Mouse (Mus musculus) kidney, adult 2 months (tissue): ENCODE data around the gene Ccnb1ip1. TPM values are rescaled to one million over a fixed set of nuclear protein-coding genes. Genes with fewer than 3 reads are reported as not detected.
A peak's percentile ranks its signal among the peaks of the same experiment; 100 is the strongest.

Source experiments
- DNase-seq: peaks from one replicate; pipeline ENCODE4 v3.0.0; 2021
- H3K27ac ChIP-seq: fragments of 200-500 bp; 2 replicates; pipeline ENCODE4 v1.5.1; 2012; ENCODE audit warnings: low read depth, low read length, control low read depth, inconsistent platforms; ENCODE audit not compliant: insufficient read depth
- H3K27me3 ChIP-seq: fragments of 200-500 bp; replicated peaks from 2 replicates; pipeline ENCODE4 v1.6.1; 2012; ENCODE audit warnings: mild to moderate bottlenecking, moderate library complexity, low read length, inconsistent platforms; ENCODE audit not compliant: control insufficient read depth, insufficient read depth
- H3K36me3 ChIP-seq: fragments of 200-500 bp; 2 replicates; pipeline ENCODE4 v1.6.1; 2012; ENCODE audit warnings: mild to moderate bottlenecking, moderate library complexity, low read length, inconsistent platforms; ENCODE audit not compliant: control insufficient read depth, insufficient read depth
- H3K4me1 ChIP-seq: fragments of 200-500 bp; 2 replicates; pipeline ENCODE4 v1.6.1; 2011; ENCODE audit warnings: low read length; ENCODE audit not compliant: control insufficient read depth, insufficient read depth
- H3K4me3 ChIP-seq: fragments of 200-500 bp; 2 replicates; pipeline ENCODE4 v1.5.1; 2011; ENCODE audit warnings: mild to moderate bottlenecking, low read depth, low read length, control low read depth; ENCODE audit not compliant: insufficient read depth
- CTCF ChIP-seq: fragments of 200-500 bp; conservative IDR thresholded peaks from 2 replicates; pipeline ENCODE4 v1.5.1; 2011; ENCODE audit warnings: low read depth, mild to moderate bottlenecking, control low read depth, low read length, moderate library complexity, mixed read lengths; ENCODE audit not compliant: insufficient read depth, insufficient read length
- POLR2A ChIP-seq: fragments of 200-500 bp; IDR thresholded peaks from one replicate; pipeline ENCODE4 v1.6.1; 2011; ENCODE audit warnings: low read depth, low read length, control low read depth
- WGBS: fragments of 180-500 bp; shearing (Covaris S2); methylation state at CpG from one replicate; pipeline ENCODE4 v1.1.7; 2018; 5-methylcytosine and 5-hydroxymethylcytosine counted together
- polyA plus RNA-seq: library from polyadenylated mRNA; depleted of rRNA; stranded (reverse); fragments of >200 nt; gene quantifications from 2 replicates; pipeline ENCODE4 v1.2.3, GENCODE M21; 2012

Gene Ccnb1ip1
- polyA plus RNA-seq, 1 experiment: not detected

DNA sequence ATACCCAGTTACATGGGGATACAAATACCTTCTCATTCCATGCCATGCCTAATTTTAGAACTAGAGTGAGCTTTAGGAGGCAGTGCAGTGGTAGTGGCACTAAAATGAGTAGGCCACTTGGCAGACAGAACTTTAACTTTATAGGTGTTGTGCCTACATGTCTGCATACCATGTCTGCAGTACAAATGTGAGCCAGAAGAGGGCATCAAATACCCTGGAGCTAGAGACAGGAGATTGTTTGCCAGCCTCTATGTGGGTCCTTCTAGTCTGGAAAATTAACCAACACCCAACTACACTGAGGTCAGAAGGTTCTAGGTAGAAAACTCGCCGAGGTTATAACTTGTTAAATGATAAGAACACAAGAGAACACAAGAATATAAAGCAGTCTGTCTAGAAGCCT, 9.0 kb downstream of the Ccnb1ip1 start:
- no peak overlapping the region for H3K27ac ChIP-seq
- no peak for TF ChIP-seq POLR2A
- 0 out of 2 replicates have a peak, but pooled peaks have one; percentile 8 for TF ChIP-seq CTCF
- WGBS: 66% methylated on average over 2 of the region's 2 CpGs
- no peaks in the 10 kb centered on the region for H3K36me3 ChIP-seq
- H3K4me1 ChIP-seq: no peaks in the 10 kb centered on the region
- DNase-seq: no peak
- H3K4me3 ChIP-seq: no peak overlapping the region
- no peaks in the 10 kb centered on the region for H3K27me3 ChIP-seq

DNA sequence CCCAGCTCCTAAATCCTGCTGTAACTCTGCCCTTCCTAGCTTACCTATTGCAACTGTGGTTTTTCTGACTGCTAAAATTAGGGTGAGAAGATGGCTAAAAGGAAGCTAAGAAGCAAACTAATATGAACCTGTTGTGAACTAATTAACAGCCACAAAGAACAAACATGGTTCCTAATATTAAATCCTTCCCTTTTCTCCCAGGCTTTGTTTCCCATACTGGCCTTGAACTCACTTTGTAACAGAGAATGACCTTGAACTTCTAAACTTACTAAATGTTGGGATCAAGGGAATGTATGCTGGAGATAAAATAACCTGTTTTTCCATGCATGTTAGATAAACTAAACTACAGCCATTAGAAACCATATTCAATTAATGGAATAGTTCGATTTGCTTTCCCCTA, 11.1 kb downstream of the Ccnb1ip1 start:
- no peaks in the 10 kb centered on the region for H3K4me1 ChIP-seq
- H3K27ac ChIP-seq: no peak overlapping the region
- H3K4me3 ChIP-seq: no peak overlapping the region
- DNase-seq: no peak
- 77% methylated on average over 1 of the region's 1 CpGs for WGBS
- TF ChIP-seq CTCF: no peak
- no peak for TF ChIP-seq POLR2A
- H3K36me3 ChIP-seq: no peaks in the 10 kb centered on the region
- no peaks in the 10 kb centered on the region for H3K27me3 ChIP-seq

DNA sequence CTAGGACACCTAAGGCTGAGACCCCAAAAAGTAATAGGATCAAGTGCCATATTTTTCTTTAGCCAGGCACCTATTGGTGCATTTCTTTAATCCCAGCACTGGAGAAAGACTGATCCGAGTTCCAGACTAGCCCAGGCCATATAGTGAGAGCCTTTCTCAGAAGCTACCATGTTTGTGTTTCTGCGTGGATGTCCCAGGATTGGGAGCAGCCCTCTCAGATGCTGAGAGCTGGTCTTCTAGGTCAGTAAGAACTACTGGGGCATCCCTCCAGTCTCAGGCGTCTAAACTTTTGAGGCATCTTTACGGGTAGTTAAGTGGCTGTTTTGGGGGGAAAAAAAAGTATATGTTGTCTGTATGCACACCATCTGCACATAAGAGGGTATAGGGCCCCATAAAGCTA, 11.6 kb downstream of the Ccnb1ip1 start:
- no peaks in the 10 kb centered on the region for H3K4me1 ChIP-seq
- TF ChIP-seq POLR2A (no peak), CTCF (no peak)
- H3K27me3 ChIP-seq: no peaks in the 10 kb centered on the region
- WGBS: 88% methylated on average over 4 of the region's 4 CpGs
- H3K36me3 ChIP-seq: no peaks in the 10 kb centered on the region
- no peak overlapping the region for H3K4me3 ChIP-seq
- no peak for DNase-seq
- no peak overlapping the region for H3K27ac ChIP-seq

DNA sequence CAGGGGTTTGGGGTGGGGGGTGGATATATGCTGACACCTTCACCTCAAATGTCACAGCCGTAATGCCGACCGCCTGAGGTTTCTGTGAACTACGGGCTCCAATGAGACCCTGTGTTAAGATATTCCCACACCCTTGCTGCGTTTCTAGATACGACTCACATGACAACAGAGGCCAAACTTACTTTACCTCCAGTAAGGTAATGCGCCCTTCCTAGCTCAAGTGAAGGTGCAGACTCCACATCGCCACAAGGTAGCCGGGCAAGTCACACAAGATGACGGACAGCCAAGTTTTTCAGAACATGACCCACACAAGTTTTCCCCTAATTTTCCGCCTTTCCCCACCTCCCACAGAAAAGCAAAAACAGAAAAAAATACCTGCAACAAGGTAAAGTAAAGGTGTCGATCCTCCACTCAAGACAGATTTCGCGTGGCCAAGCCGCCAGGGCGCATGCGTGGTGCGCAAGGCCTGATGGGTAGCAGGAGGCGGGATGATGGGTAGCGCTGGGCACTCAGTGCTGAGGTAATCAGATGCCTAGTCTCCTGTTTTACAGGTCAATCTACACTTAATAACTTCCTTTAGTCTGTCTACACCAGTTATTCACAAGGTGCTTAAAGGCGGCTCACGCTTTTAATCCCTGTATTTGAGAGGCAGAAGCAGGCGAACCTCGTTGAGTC, 12.1 kb downstream of the Ccnb1ip1 start:
- H3K27ac ChIP-seq: no peak overlapping the region
- 91% methylated on average over 24 of the region's 24 CpGs for WGBS
- TF ChIP-seq CTCF (no peak), POLR2A (no peak)

DNA sequence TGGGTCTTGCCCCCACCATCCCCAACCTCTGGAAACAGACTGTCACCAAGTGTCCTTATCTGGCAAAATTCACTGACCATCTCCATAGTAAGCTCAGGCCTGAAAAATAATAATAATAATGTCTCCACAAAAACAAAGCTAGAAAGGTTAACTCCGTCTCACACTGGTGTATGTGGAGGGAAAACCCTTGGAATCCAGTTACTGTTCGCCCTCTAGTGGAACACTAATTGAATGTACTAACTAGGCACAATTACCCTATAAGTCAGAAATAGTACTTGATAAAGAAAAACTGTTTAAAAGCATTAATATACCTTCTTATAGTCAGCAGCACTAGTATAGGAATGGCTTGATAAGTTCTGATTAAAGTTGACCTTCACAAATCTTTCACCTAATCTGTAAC, 19.4 kb downstream of the Ccnb1ip1 start:
- Histone ChIP-seq H3K27ac (no peak overlapping the region), H3K4me3 (no peak overlapping the region), H3K4me1 (0 out of 2 replicates have a peak, but pooled peaks cover 4% of the 10 kb centered on the region), H3K27me3 (no peaks in the 10 kb centered on the region), H3K36me3 (no peaks in the 10 kb centered on the region)
- TF ChIP-seq CTCF (no peak), POLR2A (no peak)
- WGBS: 9% methylated on average over 2 of the region's 2 CpGs
- DNase-seq: no peak

More for the DNA sequence above, 12.1 kb downstream of the Ccnb1ip1 start:
- Histone ChIP-seq H3K36me3 (no peaks in the 10 kb centered on the region), H3K4me3 (no peak overlapping the region), H3K4me1 (no peaks in the 10 kb centered on the region), H3K27me3 (no peaks in the 10 kb centered on the region)
- DNase-seq: no peak

DNA sequence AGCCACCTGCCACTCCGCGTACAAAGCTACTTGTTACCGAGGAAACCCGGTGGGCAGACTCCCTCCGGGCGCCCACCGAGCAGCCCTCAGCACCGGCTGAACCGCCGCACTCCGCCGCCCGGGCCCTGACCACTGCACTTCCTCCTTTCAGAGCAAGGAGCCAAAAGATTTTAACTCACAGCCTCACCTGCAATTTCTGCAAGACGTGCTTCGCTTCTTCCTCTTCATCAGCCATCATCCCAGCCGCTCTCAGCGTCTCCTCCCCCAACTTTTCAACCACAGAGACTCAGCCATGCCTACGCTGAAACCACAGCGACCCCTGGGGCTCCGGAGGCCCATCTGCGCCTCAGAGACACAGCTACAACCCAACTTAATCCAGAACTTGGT, 22.3 kb downstream of the Ccnb1ip1 start, which contains the start of gene Ttc5:
Ttc5 (minus strand) TSS at position 269 of the 387 bp plus-strand sequence.
- WGBS: under 1% methylated on average over 21 of the region's 21 CpGs
- Histone ChIP-seq H3K27me3 (no peaks in the 10 kb centered on the region), H3K27ac (peak within 1 kb of the TSS; percentile 25), H3K36me3 (no peaks in the 10 kb centered on the region), H3K4me1 (0 out of 2 replicates have a peak, but pooled peaks cover 4% of the 10 kb centered on the region), H3K4me3 (peak within 1 kb of the TSS; percentile 69)
- peak; percentile 94 for DNase-seq
- TF ChIP-seq POLR2A (no peak), CTCF (peak; percentile 85)

DNA sequence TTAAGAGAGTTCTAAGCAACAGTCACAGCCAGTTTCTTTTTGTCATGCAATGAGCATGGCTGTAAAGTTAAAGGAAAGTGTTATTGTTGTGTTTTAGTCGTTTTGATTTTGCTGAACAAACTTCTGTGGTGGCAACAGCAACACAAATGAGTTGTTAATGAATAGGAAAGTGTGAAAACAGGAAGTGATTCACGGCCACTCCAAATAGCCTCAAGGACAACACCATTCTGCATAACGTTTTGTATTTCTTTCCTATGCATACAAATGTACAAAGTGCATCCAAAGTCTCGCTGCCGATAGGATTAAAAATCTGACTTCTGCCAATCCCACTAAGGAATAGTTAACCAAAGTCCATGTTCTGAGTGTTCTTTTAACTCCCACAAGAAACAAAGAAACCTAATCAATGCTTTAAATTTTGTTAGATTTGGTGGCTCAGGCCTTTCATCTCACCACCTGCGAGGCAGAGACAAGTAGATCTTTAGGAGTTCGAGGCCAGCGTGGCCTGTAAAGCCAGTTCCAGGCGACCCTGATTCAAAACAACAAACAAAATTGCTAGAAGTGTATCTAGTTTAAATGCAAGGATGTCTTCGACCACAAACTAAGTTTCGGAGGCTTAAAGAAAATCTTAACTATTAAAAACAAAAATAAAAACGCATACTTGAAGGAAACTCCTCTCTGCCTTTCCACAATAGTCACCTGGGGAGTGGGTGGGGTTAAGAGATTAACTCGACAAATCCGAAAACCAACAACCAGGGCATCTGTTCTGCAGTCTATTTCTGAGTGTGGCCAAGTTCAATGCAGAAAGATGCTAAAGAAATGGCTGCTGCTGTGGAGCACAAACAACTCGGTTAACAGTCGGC, 22.9 kb downstream of the Ccnb1ip1 start:
- WGBS: 8% methylated on average over 16 of the region's 16 CpGs
- no peak for DNase-seq
- TF ChIP-seq CTCF: no peak
- TF ChIP-seq POLR2A: no peak
- Histone ChIP-seq H3K4me1 (0 out of 2 replicates have a peak, but pooled peaks cover 4% of the 10 kb centered on the region), H3K27ac (peak overlapping the region; percentile 25; the same call in 1 of the 2 replicates), H3K4me3 (peak overlapping the region; percentile 69), H3K36me3 (no peaks in the 10 kb centered on the region), H3K27me3 (no peaks in the 10 kb centered on the region)
